Mouse (Mus musculus) gastrocnemius, adult 18-20 months (tissue): Measurements from ENCODE around the gene Lyzl4. TPM values are rescaled to one million over a fixed set of nuclear protein-coding genes. Genes with fewer than 3 reads are reported as not detected.
"Not testable (repeated sequence)": the region's sequence is repeated elsewhere in the genome, so short reads cannot be mapped to it uniquely, and the experiment has no call there.

Experiments used
- DNase-seq: peaks from one replicate; pipeline ENCODE4 v3.0.0; 2021; ENCODE audit warnings: low spot score
- total RNA-seq, 2 experiments: library from RNA; stranded (reverse); gene quantifications; 2 replicates each; pipeline ENCODE4 v1.2.3; 2021

Gene Lyzl4
- total RNA-seq, 2 experiments from 2014 or later: not detected

DNA sequence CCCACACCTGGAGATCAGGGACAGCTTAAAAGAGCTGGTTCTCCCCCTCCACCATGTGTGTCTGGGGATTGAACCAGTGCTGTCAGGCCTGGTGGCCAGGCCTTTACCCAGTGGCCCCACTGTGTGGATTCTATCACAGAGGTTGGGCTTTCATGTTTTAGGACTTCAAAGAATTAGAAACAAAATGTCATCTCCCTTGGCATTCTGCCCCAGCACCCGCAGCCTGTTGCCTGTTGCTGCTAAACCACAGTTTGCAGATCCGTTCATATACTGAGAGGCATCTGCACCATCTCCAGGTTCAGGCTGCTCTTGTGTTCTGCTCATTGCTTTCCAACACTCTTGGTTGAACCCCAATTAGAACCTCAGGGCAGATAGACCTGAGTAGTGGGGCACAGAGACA lies 39.5 kb downstream of the Lyzl4 start:
- DNase-seq: no peak

DNA sequence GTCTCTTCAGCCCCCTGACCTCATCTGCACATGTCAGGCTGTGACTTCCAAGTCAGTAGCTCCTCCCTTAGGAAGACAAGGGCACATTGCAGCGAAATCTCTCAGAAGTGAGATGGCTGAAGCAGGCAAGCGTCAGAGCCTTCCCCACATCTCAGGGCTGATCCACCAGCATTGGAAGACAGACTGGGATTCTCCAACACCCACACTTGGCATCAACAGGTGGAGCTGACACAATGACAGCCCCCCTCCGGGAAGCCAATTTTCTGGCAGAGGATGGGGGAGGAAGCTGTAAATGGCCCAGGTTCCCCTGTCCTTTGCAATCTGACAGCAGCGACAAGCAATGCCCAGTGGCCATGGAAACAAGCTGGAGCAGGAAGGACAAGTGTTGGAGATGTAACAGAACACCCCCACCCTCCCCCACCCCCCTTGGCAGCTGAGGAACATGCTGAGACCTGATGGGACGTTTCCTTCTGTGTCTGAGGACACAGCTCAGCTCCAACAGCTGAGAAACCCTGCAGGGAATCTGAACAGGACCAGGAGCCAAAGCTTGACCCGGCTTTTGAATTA lies 41.0 kb downstream of the Lyzl4 start:
- DNase-seq: peak; percentile 9

DNA sequence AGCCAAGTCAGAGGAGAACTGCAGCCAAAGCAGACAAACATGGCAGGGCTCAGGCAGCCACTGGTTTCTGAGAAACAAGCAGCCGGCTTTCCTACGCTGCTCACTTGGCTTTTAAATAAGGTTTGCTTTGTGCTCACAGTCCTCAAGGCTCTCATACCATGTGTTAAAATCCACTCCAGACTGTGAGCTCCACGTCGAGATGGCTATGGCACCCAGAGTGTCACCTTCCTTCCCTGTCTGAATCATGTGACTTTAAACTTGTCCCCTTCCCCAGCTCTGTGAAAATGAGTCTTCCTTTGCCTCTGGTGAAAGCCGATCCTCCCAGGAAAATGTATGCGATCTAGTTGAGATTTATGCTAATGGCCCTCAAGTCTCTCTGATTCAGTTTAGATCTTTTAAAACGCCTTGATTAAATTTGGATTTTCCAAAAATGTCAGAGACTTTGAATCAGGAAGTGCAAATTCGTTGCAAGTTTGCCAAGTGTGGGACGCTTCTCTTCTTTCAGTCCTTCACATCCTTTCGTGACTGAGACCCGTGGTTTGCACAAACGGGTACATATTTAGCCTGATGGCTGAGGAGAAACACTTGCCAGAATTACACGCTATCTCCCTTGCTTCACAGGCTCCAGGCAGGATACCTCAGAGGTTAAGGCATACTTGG lies 41.6 kb downstream of the Lyzl4 start:
- DNase-seq: no peak

DNA sequence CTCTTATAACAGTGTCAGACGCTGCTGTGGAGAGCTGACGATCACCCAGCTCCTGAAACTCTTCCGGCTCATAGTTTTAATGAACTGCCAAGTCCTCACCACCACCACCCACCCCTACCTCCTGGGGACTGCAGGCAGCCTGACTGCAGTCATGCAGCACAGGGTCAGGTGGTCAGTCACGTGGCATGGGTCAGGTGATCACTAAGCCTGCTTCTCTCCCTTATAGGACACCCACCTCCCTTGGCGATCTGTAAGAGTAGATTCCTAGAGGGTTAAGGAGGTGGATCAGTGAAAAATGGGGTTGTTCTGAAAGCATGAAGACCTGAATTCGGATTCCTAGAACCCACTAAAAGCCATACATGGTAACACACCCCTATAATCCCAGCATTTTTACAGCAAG lies 42.3 kb downstream of the Lyzl4 start:
- DNase-seq: no peak

DNA sequence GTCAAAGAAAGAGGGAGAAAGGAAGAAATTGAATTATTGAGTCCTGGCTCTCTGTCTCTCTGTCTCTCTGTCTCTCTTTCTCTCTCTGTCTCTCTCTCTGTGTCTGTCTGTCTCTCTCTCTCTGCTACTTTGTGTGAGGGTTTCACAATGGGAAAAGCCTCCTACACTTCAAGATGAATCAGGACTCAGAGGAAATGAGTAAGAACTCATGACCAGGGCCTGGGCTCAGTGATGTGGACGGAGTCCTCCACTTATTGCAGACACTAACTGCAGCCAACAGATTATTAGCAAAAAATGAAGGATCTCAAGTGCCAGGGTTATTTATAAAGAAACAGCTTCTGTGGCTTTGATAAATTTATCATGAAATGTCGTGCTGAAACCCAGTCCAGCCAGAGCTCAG lies 43.8 kb downstream of the Lyzl4 start:
- DNase-seq: no peak

DNA sequence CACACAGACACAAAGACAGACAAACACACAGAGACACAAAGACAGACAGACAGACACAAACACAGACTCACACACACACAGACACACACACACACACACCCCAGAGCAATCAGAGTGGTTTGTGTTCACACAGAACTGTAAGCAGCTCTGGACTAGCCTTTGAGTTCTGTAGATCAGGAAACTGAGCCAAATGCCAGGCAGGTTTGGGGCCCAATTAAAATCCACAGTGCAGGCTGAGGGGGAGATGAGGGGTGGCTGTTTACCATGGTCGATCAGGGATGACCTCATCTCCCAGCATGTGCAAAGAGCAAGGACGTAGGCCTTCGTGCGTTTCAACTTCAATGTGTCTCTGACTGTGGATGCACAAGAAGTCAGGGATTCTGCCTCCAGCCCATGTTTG lies 47.1 kb downstream of the Lyzl4 start:
- DNase-seq: no peak

DNA sequence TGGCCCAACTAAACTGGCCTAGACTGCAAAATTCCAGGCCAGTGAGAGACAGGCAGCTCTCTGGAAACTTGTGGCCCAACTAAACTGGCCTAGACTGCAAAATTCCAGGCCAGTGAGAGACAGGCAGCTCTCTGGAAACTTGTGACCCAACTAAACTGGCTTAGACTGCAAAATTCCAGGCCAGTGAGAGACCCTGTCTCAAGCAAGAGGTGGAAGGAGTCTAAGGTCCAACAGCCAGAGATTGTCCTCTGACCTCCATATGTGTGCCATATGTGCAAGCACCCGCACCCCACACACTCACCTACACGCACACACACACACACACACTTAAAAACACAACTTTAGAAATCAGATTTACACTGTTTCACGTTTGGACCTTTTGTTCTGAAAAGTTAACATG lies 48.1 kb downstream of the Lyzl4 start:
- DNase-seq: not testable (repeated sequence)

DNA sequence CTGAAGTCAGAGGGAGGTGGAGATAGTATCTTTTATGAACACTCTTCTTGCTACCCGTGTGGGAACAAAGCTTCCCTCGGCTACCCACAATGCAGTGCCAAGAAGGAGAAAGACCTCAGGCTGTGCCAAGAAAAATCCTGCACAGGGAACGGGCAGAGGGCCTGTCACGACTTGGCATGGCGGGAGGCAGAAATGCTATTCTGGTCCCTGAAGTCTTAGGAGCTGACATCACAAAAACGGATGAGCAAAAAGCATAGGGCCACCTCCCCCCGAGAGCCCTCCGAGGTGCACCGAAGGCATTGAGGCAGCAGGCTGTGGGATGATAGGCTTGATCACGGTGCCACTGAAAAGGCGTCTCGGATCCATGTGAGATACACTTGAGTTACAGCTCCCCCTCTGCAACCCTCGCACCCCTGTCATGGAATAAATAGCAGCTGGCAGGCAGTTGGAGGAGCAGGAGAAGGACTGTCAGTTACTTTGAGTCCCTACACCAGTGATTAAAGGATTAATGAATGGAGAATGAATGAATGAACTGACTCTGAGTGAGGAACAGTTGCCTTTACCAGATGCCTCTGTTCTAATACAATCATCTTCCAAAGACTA lies 48.8 kb downstream of the Lyzl4 start:
- DNase-seq: peak; percentile 20

DNA sequence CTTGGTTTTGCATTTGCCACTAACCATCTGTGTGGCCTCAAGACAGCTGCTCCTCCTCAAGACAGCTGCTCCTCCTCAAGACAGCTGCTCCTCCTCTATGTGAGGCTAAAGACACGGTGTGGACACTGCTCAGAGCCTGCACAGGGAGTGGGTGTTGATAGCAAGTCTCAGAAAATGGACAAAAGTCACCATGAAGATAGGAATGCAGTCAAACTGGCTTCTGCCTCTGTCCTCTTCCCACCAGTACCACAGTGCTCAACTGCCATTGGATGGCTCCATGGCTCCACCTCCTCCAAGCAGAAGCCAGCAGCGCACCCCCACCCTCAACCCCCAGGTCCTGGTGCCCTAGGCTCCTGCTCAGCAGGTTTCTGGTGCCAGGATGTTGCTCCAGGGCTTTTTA lies 52.4 kb downstream of the Lyzl4 start:
- no peak for DNase-seq

DNA sequence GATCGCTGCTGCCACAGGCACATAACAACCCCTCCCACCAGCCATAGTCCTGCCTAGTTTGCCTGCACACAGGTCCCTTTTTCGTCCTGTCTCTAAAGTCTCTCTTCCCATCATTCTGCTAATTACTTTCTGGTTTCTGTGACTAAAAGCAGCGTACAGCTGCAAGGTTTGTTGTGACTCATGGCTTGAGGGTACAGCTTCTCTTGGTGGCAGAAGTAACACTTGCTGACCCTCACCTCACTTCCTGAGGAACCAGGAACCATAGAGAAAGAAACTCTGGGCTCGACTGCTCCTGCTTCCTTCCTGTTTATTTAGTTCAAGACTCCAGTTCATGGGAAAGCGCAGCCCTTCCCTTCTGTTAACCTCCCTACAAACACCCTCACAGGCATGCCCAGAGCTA lies 67.5 kb downstream of the Lyzl4 start:
- no peak for DNase-seq

DNA sequence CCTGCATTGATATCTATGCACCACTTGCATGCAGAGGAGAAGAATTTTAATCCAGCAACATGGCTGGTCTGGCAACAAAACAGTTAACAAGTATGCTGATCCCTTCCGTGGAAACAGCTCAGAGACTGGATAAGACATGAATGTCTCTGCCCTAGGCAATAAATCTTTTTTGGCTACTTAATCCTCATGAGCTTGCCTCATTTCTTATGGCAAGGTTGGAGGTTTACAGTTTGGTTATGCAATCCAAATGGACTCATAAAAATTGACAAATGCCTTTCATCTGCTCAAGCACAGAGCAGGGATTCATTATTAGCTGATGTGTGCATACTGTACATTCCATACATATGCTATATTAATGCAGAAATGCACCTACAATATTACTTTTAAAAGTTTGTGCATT lies 73.4 kb downstream of the Lyzl4 start:
- no peak for DNase-seq

DNA sequence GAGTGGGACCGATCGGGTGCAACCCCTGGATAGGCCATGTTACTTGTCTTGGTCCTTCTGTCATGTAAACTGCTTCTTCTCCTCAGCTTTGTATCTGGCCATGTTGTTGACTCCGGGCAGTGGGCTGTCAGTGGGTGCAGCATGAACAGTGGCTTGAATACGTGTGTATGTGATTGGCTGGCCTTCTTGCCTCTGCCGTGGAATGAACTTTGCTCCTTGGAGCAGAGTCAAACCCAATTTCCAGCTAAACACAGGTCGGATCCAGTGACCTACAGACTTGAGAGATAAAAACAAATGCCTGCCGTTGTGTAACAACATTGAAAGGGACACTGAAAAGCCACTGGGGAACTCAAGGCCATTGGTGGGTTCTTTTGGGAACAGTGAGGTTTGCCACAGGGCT lies 75.5 kb downstream of the Lyzl4 start:
- no peak for DNase-seq

DNA sequence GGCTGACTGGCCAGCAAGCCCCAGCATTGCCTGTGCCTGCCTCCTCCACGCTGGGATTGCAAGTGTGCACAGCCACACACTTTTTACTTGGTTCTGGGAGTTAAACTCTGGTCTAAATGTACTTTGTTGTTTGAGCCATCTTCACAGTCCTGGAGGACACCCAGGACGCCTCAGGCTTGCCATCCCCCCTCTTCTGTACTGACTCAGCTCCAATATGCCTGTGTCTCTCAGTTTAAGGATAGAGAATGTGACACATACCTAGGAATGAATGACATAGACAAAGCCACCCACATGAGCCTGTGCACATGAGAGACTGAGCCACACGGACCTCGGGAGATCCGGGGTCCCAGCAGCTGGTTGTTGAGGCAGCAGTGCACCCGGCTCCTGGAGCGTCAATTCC lies 78.6 kb downstream of the Lyzl4 start:
- DNase-seq: no peak

DNA sequence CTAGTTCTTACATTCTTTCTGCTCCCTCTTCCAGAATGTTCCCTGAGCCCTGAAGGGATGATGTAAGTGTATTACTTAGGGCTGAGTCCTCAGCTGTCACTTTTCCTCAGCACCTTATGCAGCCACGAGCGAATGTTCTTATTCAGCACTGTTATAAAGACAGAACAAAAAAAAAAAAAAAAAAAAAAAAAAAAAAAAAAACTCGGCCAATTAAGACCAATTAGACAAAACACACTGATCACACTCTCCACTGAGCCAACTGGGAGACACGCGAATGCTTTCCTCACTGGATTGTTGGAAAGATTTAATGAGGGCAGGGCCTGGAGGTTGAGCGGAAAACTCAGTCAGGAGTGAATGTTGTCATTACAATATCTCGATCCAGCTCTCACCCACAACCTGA lies 81.4 kb downstream of the Lyzl4 start:
- no peak for DNase-seq

DNA sequence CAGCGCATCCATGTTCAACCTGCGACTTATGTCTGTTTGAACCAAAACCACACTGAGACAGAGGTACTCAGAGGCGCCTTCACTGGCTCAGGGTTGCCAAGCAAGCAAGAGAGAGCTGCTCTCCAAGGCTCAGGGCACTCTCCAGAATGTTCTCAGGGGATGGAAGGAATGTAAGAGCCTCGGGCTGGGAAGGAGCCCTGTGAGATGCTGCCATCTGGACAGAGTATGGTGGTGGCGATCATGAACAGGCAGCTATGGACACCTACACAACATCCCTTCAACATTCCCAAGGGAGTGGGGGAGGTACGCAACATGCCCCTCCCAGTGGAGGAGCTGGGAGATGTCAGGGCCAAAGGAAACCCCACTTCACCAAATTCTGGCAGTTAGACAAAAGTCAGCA lies 83.7 kb downstream of the Lyzl4 start:
- no peak for DNase-seq

DNA sequence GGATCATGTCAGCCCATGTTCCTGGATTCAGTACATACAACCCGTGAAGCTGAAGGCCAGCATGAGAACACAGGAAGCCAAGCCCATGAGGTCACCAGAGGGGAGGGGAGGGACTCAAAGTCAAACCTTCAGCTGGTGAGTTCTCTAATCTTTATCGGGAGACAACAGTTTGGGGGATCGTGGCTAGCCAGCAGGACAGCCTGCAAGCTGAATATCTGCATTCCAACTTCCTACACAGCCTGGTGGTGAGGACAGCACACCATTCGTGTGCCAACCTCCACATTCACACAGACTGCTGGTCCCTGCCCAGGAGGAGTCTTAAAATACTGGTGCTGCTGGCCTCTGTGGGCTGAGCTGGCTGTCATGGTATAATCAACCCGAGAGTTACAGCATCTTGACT lies 85.0 kb downstream of the Lyzl4 start:
- peak; percentile 3 for DNase-seq

DNA sequence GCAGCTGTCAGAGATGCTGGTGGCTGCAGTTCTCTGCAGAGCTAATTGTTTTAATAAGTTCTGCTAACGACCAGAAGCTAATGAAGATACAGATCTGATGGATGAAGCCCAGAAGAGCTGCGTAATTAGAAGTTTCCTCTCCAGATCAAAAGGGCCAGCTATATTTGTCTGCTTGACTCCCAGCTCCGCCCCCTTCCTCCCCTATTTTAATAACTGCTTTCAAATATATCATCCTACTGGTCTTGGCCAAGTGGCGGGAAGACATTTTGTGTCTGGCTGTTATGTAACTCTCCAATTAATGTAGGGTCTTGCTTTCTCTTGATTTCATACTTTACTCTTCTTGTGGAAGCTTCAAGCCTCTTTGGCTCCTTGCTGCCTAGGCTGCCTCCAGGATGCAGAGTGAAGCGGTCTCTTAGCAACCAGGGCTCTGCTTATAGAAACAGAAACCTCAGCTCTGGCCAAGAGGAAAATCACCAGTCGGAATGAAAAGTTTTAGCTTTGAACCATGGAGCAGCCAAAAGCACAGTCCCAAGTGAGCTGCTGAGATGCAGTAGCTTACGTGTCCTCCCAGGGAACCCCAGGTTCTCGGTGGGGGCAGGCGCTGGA lies 86.4 kb downstream of the Lyzl4 start:
- DNase-seq: peak; percentile 27

DNA sequence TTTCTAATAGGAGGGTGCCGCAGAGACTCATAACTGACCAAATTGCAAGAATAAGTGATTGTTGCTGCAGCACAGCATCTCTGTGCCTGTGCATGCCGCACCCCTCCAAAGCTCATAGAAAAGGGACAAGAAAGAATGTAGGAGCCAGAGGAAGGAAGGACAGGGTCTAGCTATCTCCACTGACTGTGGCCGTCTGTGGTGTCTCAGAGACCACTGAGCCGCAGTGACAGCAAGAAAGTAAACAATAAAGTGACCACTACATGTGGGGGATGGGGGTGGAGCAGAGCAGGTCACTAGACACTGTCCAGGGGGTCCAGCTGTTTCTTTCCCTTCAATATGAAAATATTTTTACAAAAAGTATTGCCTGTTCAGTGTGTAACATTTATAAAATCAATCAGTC lies 88.3 kb downstream of the Lyzl4 start:
- DNase-seq: no peak

DNA sequence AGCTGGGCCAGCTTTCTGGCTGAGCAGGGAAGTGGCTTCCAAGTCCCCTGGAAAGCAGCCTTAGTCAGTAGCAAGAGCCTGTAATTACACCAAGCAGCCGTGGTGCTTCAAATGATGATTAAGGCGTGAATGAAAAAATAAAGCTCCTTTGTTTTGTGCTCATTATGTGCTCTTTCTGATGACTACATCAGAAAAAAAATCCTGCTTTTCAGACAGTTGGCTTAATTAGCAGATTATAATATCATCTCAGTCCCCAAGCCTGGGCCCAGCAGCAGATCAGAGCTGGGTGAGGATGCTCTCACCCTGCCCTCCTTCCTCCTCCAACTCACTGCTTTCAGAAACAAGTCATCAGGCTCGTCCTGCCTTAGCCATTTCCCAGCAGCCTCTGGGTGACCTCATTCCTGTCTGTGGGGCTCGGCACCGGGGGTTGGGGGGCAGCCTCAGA lies 91.5 kb downstream of the Lyzl4 start:
- DNase-seq: no peak

DNA sequence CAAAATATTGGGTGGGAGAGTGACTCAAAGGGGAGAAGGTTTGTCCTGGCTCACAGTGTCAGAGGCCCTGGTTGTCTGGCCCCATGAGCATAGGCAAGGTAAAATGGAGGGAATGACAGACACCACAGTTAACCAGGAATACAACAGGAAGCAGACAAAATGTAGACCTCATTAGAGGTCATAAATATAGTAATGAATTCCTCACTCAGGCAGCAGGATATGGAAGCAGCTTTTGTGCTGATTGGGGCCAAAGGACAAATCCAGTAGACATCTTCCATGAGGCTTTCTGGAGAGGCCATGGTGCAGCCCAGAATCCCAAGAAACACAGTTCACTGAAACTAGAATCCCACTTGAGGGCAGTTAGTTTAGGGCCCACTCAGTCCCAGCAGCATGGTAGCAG lies 92.5 kb downstream of the Lyzl4 start:
- no peak for DNase-seq

DNA sequence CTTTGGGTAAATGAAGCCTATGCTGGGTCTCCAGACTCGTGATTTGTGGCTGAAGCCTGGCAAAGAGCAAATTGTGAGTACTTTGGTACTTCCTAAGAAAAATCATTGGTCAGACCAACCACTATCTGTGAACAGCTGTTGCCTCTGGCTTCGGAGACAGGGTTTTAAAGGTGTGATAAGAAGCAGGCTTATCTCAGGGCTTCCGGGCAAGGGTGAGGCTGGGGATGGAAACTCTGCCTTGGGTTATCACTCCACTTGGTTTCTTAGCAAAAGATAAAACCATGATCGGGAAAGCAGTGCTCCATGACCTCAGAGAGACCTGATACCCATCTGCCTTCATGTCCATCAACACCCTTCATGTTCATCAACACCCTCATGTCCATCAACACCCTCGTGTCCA lies 92.9 kb downstream of the Lyzl4 start:
- no peak for DNase-seq

DNA sequence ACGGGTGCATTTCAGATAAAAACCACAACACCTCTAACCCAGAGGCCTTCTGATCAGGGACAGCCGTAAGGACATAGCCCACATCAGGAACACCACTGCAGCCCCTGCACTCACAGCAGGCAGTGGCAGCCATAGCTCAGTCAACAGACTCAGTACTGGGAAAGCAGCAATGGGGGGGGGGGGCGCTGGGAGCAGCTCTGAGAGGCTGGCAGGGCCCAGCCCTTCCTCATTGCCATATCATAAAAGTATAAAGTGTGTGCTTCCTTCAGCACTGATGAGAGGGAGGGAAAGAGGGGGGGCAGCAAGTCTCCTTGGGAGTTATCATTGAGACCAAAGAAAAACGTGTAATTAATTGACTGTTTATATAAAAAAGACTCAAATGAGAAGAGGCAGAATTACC lies 94.5 kb downstream of the Lyzl4 start:
- DNase-seq: no peak

DNA sequence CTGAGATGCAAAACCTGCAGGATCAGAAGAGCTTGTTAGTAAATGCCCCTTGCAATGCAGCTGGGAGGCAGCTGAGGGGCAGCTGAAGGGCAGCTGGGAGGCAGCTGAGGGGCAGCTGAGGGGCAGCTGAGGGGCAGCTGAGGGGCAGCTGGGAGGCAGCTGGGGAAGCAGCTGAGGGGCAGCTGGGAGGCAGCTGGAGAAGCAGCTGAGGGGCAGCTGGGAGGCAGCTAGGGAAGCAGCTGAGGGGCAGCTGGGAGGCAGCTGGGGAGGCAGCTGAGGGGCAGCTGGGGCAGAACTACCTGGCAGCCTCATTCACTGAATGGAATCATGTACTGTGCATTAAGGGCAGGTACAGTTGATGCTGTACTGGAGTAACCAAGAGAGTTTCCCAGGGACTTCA lies 100.4 kb downstream of the Lyzl4 start:
- DNase-seq: no peak
